Mouse (Mus musculus): ENCODE results near the gene Vkorc1. TPM values are rescaled to one million over a fixed set of nuclear protein-coding genes. Genes with fewer than 3 reads are reported as not detected.

Vkorc1 gene
- total and polyA plus RNA-seq, 2 experiments, result 261 to 833 TPM

- Histone ChIP-seq H3K4me3 (ENCODE audit: insufficient read depth, low read depth, low read length) (no peak overlapping the region), H3K27ac (replicated peaks; ENCODE audit: insufficient read depth, low read depth, low read length) (no peak overlapping the region), H3K27me3 (ENCODE audit: control insufficient read depth, insufficient read depth, low read length) (no peaks in the 10 kb centered on the region), H3K36me3 (ENCODE audit: control insufficient read depth, insufficient read depth, low read length) (peaks cover 3% of the 10 kb centered on the region; the same call in 1 of the 2 replicates), H3K9ac (ENCODE audit: low read depth, low read length) (no peak overlapping the region), H3K79me2 (ENCODE audit: control insufficient read depth, insufficient read depth, low read length) (no peaks in the 10 kb centered on the region), H3K4me1 (ENCODE audit: control insufficient read depth, insufficient read depth, low read length) (peaks cover 9% of the 10 kb centered on the region)
- no peak for DNase-seq (ENCODE audit: extremely low read depth, low read depth, low spot score)
- TF ChIP-seq CTCF (IDR thresholded peaks at IDR 0.05; ENCODE audit: low read depth, low read length), result no peak
- TF ChIP-seq POLR2A (IDR thresholded peaks at IDR 0.05; ENCODE audit: extremely low read depth, insufficient read depth, low read length), result no peak
- 76% methylated on average over 5 of the region's 5 CpGs for WGBS
These were observed 28.3 kb upstream of the Vkorc1 start for GRCm38 (mm10) chr7:127923714-127924113.

- no peak overlapping the region for H3K4me3 ChIP-seq (ENCODE audit: insufficient read depth, low read depth, low read length)
- H3K36me3 ChIP-seq (ENCODE audit: control insufficient read depth, insufficient read depth, low read length), result peaks cover 3% of the 10 kb centered on the region; the same call in 1 of the 2 replicates
- H3K27ac ChIP-seq (replicated peaks; ENCODE audit: insufficient read depth, low read depth, low read length), result peak overlapping the region; percentile 66
- H3K79me2 ChIP-seq (ENCODE audit: control insufficient read depth, insufficient read depth, low read length), result no peaks in the 10 kb centered on the region
- no peak for TF ChIP-seq POLR2A (IDR thresholded peaks at IDR 0.05; ENCODE audit: extremely low read depth, insufficient read depth, low read length)
- TF ChIP-seq CTCF (IDR thresholded peaks at IDR 0.05; ENCODE audit: low read depth, low read length), result no peak
- no peak overlapping the region for H3K9ac ChIP-seq (ENCODE audit: low read depth, low read length)
- no peaks in the 10 kb centered on the region for H3K27me3 ChIP-seq (ENCODE audit: control insufficient read depth, insufficient read depth, low read length)
- peaks cover 9% of the 10 kb centered on the region; the same call in 1 of the 2 replicates for H3K4me1 ChIP-seq (ENCODE audit: control insufficient read depth, insufficient read depth, low read length)
- WGBS, result 46% methylated on average over 6 of the region's 6 CpGs
- peak; percentile 61 for DNase-seq (ENCODE audit: extremely low read depth, low read depth, low spot score)
These were observed 27.2 kb upstream of the Vkorc1 start for GRCm38 (mm10) chr7:127922451-127923275.

- 63% methylated on average over 8 of the region's 8 CpGs for WGBS
- peaks cover 8% of the 10 kb centered on the region; the same call in 1 of the 2 replicates for H3K36me3 ChIP-seq (ENCODE audit: control insufficient read depth, insufficient read depth, low read length)
- TF ChIP-seq CTCF (IDR thresholded peaks at IDR 0.05; ENCODE audit: low read depth, low read length), result peak; percentile 57
- TF ChIP-seq POLR2A (IDR thresholded peaks at IDR 0.05; ENCODE audit: extremely low read depth, insufficient read depth, low read length), result no peak
- no peak overlapping the region for H3K9ac ChIP-seq (ENCODE audit: low read depth, low read length)
- H3K79me2 ChIP-seq (ENCODE audit: control insufficient read depth, insufficient read depth, low read length), result no peaks in the 10 kb centered on the region
- no peak overlapping the region for H3K4me3 ChIP-seq (ENCODE audit: insufficient read depth, low read depth, low read length)
- no peak for DNase-seq (ENCODE audit: extremely low read depth, low read depth, low spot score)
- peaks cover 9% of the 10 kb centered on the region; the same call in 1 of the 2 replicates for H3K4me1 ChIP-seq (ENCODE audit: control insufficient read depth, insufficient read depth, low read length)
- no peaks in the 10 kb centered on the region for H3K27me3 ChIP-seq (ENCODE audit: control insufficient read depth, insufficient read depth, low read length)
- no peak overlapping the region for H3K27ac ChIP-seq (replicated peaks; ENCODE audit: insufficient read depth, low read depth, low read length)
These were observed 26.1 kb upstream of the Vkorc1 start for GRCm38 (mm10) chr7:127921516-127921915.

- peak; percentile 19; the same call in 1 of the 2 replicates for TF ChIP-seq CTCF (IDR thresholded peaks at IDR 0.05; ENCODE audit: low read depth, low read length)
- TF ChIP-seq POLR2A (IDR thresholded peaks at IDR 0.05; ENCODE audit: extremely low read depth, insufficient read depth, low read length), result no peak
- Histone ChIP-seq H3K4me3 (ENCODE audit: insufficient read depth, low read depth, low read length) (no peak overlapping the region), H3K9ac (ENCODE audit: low read depth, low read length) (no peak overlapping the region), H3K27me3 (ENCODE audit: control insufficient read depth, insufficient read depth, low read length) (no peaks in the 10 kb centered on the region), H3K4me1 (ENCODE audit: control insufficient read depth, insufficient read depth, low read length) (peaks cover 9% of the 10 kb centered on the region; the same call in 1 of the 2 replicates), H3K36me3 (ENCODE audit: control insufficient read depth, insufficient read depth, low read length) (peaks cover 11% of the 10 kb centered on the region), H3K79me2 (ENCODE audit: control insufficient read depth, insufficient read depth, low read length) (no peaks in the 10 kb centered on the region), H3K27ac (replicated peaks; ENCODE audit: insufficient read depth, low read depth, low read length) (no peak overlapping the region)
- no peak for DNase-seq (ENCODE audit: extremely low read depth, low read depth, low spot score)
- WGBS, result 77% methylated on average over 7 of the region's 7 CpGs
These were observed 23.9 kb upstream of the Vkorc1 start for GRCm38 (mm10) chr7:127919290-127919689.

- DNase-seq (ENCODE audit: extremely low read depth, low read depth, low spot score), result peak; percentile 60
- TF ChIP-seq POLR2A (IDR thresholded peaks at IDR 0.05; ENCODE audit: extremely low read depth, insufficient read depth, low read length) (no peak), CTCF (IDR thresholded peaks at IDR 0.05; ENCODE audit: low read depth, low read length) (peak; percentile 67)
- H3K27me3 ChIP-seq (ENCODE audit: control insufficient read depth, insufficient read depth, low read length), result no peaks in the 10 kb centered on the region
- no peaks in the 10 kb centered on the region for H3K79me2 ChIP-seq (ENCODE audit: control insufficient read depth, insufficient read depth, low read length)
- no peak overlapping the region for H3K9ac ChIP-seq (ENCODE audit: low read depth, low read length)
- 54% methylated on average over 3 of the region's 3 CpGs for WGBS
- peaks cover 9% of the 10 kb centered on the region; the same call in 1 of the 2 replicates for H3K4me1 ChIP-seq (ENCODE audit: control insufficient read depth, insufficient read depth, low read length)
- H3K4me3 ChIP-seq (ENCODE audit: insufficient read depth, low read depth, low read length), result no peak overlapping the region
- no peak overlapping the region for H3K27ac ChIP-seq (replicated peaks; ENCODE audit: insufficient read depth, low read depth, low read length)
- peaks cover 11% of the 10 kb centered on the region for H3K36me3 ChIP-seq (ENCODE audit: control insufficient read depth, insufficient read depth, low read length)
These were observed 22.8 kb upstream of the Vkorc1 start for GRCm38 (mm10) chr7:127918203-127918602.

GRCm38 (mm10) chr7:127915293-127915692, 19.9 kb upstream of the Vkorc1 start:
- TF ChIP-seq POLR2A (IDR thresholded peaks at IDR 0.05; ENCODE audit: extremely low read depth, insufficient read depth, low read length) (no peak), CTCF (IDR thresholded peaks at IDR 0.05; ENCODE audit: low read depth, low read length) (no peak)

More at GRCm38 (mm10) chr7:127915293-127915692, 19.9 kb upstream of the Vkorc1 start:
- peaks cover 11% of the 10 kb centered on the region for H3K36me3 ChIP-seq (ENCODE audit: control insufficient read depth, insufficient read depth, low read length)
- no peak overlapping the region for H3K9ac ChIP-seq (ENCODE audit: low read depth, low read length)
- H3K27me3 ChIP-seq (ENCODE audit: control insufficient read depth, insufficient read depth, low read length), result no peaks in the 10 kb centered on the region
- H3K4me1 ChIP-seq (ENCODE audit: control insufficient read depth, insufficient read depth, low read length), result peaks cover 2% of the 10 kb centered on the region; the same call in 1 of the 2 replicates
- H3K79me2 ChIP-seq (ENCODE audit: control insufficient read depth, insufficient read depth, low read length), result peaks cover 5% of the 10 kb centered on the region; the same call in 1 of the 2 replicates
- H3K27ac ChIP-seq (replicated peaks; ENCODE audit: insufficient read depth, low read depth, low read length), result no peak overlapping the region
- DNase-seq (ENCODE audit: extremely low read depth, low read depth, low spot score), result no peak
- WGBS, result 92% methylated on average over 12 of the region's 12 CpGs
- H3K4me3 ChIP-seq (ENCODE audit: insufficient read depth, low read depth, low read length), result no peak overlapping the region

Data from liver, adult 2 months (tissue).